8 mouse cellular contexts compared by ENCODE assay signal in the genomic region with DNA sequence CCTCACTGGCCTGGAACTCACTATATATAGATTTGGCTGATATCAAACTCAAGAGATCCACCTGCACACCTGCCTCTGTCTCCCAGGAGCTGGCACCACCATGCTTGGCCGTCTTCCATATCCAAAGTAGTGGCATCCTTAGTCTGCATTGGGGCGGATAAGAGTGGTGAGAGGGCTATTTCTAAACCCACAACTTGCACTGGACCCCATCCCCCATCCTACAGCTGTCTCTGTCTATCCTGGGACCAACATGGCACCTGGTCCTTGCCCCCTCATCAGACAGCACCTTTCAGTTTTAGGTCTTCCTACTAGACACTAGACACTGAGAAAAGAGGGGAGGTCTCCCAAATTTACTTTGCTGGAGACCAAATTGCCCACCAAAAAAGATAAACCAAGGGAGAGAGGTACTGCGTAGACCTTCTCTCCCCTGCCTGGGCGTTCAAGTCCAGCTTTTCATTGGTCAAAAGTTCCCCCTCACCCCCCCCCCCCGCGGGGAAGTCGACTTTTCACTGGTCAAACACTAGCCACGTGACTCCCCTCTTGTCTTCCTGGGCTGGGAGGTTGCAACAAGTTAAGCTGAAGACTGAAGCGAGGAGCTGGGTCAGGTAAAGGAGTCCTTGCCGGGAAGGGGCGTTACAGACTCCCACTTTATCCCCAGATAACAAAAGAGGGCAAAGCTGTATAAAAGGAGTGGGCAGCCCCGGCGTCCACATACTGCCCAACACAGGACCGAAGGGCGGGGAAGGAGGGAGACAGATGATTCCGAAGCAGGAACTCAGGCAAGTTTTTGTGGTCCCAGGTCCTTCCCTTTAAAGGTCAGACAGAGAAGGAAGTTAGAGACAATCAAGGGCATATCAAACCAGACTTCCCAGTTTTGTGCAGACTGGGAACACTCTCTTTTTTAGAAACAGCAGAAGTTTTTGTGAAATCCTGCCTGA. TPM values are rescaled to one million over a fixed set of nuclear protein-coding genes. Genes with fewer than 3 reads are reported as not detected.
DNase-seq lines count a peak whose midpoint lies in the region; ATAC-seq and TF ChIP-seq lines count a peak whose summit lies in the region.

A gene (plus strand): TSS at position 531 of the 938 bp plus-strand sequence.

- H3K36me3 ChIP-seq in hindbrain, embryonic 16.5 days (ENCODE audit: control insufficient read depth, insufficient read depth, low read length), result peaks cover 12% of the 10 kb centered on the region

- peak; percentile 58 for ATAC-seq in hindbrain, embryonic 16.5 days
- peak; percentile 76 for ATAC-seq in megakaryocyte progenitor cell, adult 5-6 weeks (replicated peaks; ENCODE audit: poor library complexity)

- TF ChIP-seq POLR2A in bone marrow macrophage, adult 2 months (IDR thresholded peaks at IDR 0.05; ENCODE audit: borderline replicate concordance, low read depth, low read length), result no peak

- peak within 1 kb of the TSS; percentile 39 for H3K9ac ChIP-seq in hindbrain, embryonic 16.5 days (ENCODE audit: low read depth, low read length)

- H3K4me2 ChIP-seq in hindbrain, embryonic 16.5 days (ENCODE audit: low read length), result peak within 1 kb of the TSS; percentile 50

- no peaks in the 10 kb centered on the region for H3K27me3 ChIP-seq in hindbrain, embryonic 16.5 days (replicated peaks; ENCODE audit: control insufficient read depth, insufficient read depth, low read length)

- H3K9me3 ChIP-seq in hindbrain, embryonic 16.5 days (ENCODE audit: control insufficient read depth, low read length), result no peaks in the 10 kb centered on the region

- peak within 1 kb of the TSS; percentile 58 for H3K27ac ChIP-seq in bone marrow macrophage, adult 2 months (ENCODE audit: insufficient read depth, low read depth, low read length)
- no peak within 1 kb of the TSS for H3K27ac ChIP-seq in hindbrain, embryonic 16.5 days (ENCODE audit: low read depth, low read length)

- peaks cover 25% of the 10 kb centered on the region for H3K4me1 ChIP-seq in bone marrow macrophage, adult 2 months (ENCODE audit: control insufficient read depth, insufficient read depth, low read length)
- H3K4me1 ChIP-seq in hindbrain, embryonic 16.5 days (ENCODE audit: control insufficient read depth, insufficient read depth, low read depth, low read length), result peaks cover 7% of the 10 kb centered on the region

- H3K4me3 ChIP-seq in bone marrow macrophage, adult 2 months (ENCODE audit: insufficient read depth, low read length), result peak within 1 kb of the TSS; percentile 54
- peak within 1 kb of the TSS; percentile 39 for H3K4me3 ChIP-seq in hindbrain, embryonic 16.5 days (ENCODE audit: low read length)

- peak; percentile 88 for DNase-seq in ES-CJ7 (ENCODE audit: low read depth, low spot score)
- DNase-seq in gastrocnemius, adult 8-10 months (ENCODE audit: low spot score in 2 of 2), result peak; percentile 81
- DNase-seq in left cerebral cortex, postnatal 14 days (ENCODE audit: low spot score in 2 of 2), result peak in 1 of 2 experiments; percentile 30
- DNase-seq in spleen, postnatal 4 days (ENCODE audit: low spot score in 2 of 2), result peak; percentile 58 to 80
- DNase-seq in cerebellum, postnatal 25 days, result no peak

- 4% methylated on average over 16 of the region's 16 CpGs for WGBS in hindbrain, embryonic 16.5 days

- TF ChIP-seq CTCF in bone marrow macrophage, adult 2 months (IDR thresholded peaks at IDR 0.05; ENCODE audit: low read depth, low read length), result no peak

- intact Hi-C loops in left cerebral cortex, postnatal 14 days (cut with DNase I), result no loop called here

RNA-seq across cellular contexts. Expression of the gene that starts here (rescaled TPM):
- 14.1 and 17.3 TPM in 2 replicates for polyA plus RNA-seq in bone marrow macrophage, adult 2 months (2012; ENCODE audit: insufficient read depth, insufficient read length, missing spikeins)
- total RNA-seq in gastrocnemius, adult 8-10 months (2022), result 100 to 1,000 TPM; 248 to 302 (median 260) TPM
- 25.0 and 26.4 TPM in 2 replicates for polyA plus RNA-seq in hindbrain, embryonic 16.5 days (2015; fragmentation: Nextera tagmentation; extraction: Ambion mirVana)
- total RNA-seq in left cerebral cortex, postnatal 14 days (2021), result 10 to 100 TPM; 39.5 to 40.3 TPM
- total RNA-seq in megakaryocyte progenitor cell, adult 5-6 weeks (2015), result 5.2 and 6.1 TPM in 2 replicates
- total RNA-seq in megakaryocyte progenitor cell, adult 5-6 weeks (2017), result 13.4 and 15.0 TPM in 2 replicates

Comparison
In these comparisons a context has a peak if more than half of its experiments do, and no peak if none do; other contexts are left out.
1. RNA of the gene that starts here (total RNA-seq): 248 to 302 TPM in gastrocnemius, adult 8-10 months; 39.5 to 40.3 TPM in left cerebral cortex, postnatal 14 days and 5.2 to 15.0 TPM in megakaryocyte progenitor cell, adult 5-6 weeks; every median in the first group is over 4 times any median in the second.
2. DNase-seq: peak in ES-CJ7 (single experiment), gastrocnemius, adult 8-10 months (2 of 2) and spleen, postnatal 4 days (2 of 2); none in cerebellum, postnatal 25 days (0 of 2).